Mouse (Mus musculus): ENCODE data around the gene Rnf24.

Rnf24 gene

DNA sequence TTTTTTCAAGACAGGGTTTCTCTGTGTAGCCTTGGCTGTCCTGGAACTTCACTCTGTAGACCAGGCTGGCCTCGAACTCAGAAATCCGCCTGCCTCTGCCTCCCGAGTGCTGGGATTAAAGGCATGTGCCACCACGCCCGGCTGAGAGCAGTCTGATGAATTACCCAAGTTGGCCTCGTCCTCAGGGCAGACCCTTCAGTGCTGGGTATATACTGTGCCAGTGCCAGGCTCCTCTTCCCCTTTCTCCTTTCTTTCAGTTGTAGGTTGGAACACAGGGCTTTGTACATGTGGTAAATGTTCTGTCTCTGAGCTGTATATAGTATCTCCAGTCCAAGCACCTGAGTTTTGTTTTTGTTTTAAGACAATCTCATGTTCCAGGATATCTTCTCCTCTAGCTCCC lies 88.7 kb downstream of the Rnf24 start:
- DNase-seq (ENCODE audit: low read depth, low spot score): no peak

- DNase-seq (ENCODE audit: low read depth, low spot score): peak; percentile 59
Measured at GRCm38 (mm10) chr2:131262680-131263670, 89.7 kb downstream of the Rnf24 start.

DNA sequence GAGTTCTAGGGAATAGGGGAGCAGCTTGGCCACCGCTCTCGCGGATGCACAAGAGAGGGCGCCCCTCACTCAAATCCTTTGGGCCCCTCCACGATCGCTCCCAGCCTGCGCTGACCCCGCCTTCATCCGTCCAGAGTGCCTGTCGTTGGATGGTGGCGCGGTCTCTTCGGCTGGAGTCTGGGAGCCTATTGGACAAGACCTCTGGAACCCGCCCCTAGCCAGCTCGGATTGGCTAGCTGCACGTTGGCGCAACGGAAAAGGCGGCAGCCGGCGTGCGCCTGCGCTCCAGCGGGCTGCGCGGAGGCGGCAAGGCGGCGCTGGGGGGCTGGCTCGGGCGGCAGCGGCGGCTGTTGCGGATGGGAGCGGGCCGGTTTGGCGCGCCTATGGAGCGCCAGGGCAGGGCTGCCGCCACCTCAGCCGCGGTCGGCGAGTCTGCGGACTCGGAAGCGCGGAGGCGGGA lies 90.4 kb downstream of the Rnf24 start, which contains the start of gene Pank2:
TSS of gene Pank2 (plus strand) at position 283 of the 460 bp plus-strand sequence.
- peak; percentile 98 for DNase-seq (ENCODE audit: low read depth, low spot score)

GRCm38 (mm10) chr2:131261481-131262212 lies 91.0 kb downstream of the Rnf24 start:
- no peak for DNase-seq (ENCODE audit: low read depth, low spot score)

GRCm38 (mm10) chr2:131260544-131261307 lies 92.0 kb downstream of the Rnf24 start:
- DNase-seq (ENCODE audit: low read depth, low spot score): no peak

- no peak for DNase-seq (ENCODE audit: low read depth, low spot score)
Measured at GRCm38 (mm10) chr2:131258693-131259092, 94.0 kb downstream of the Rnf24 start.

GRCm38 (mm10) chr2:131255738-131256137 lies 97.0 kb downstream of the Rnf24 start:
- DNase-seq (ENCODE audit: low read depth, low spot score): no peak

GRCm38 (mm10) chr2:131254329-131254713 lies 98.4 kb downstream of the Rnf24 start:
- DNase-seq (ENCODE audit: low read depth, low spot score): no peak

DNA sequence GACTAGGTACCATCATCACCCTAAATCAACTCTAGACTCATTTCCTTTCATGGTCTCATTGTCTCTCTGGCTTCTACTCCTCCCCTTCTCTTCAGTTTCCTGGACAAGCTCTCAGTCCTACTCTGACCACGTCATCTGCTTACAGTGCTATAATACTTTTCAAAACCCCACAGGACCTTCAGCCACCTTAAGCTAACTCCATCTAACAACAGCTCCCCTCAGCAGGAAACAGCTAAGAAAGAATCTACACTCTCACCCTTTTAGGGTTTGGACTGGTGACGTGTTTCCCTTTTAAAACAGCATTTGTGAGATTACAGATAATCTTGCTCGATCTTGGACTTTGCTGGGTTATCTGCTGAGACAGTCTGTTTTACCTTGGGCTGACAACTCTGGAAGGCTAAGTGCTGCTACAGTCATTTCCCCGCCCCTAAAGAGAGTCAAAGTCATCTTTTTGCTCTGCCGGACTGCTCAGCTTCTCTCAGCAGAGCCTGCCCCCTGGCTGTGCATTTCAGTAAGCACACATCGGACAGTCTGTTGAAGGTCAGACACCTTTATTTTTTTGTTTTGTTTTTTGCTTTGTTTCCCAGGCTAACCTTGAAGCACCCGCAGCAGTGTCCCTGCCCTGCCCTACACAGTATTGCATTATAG lies 98.9 kb downstream of the Rnf24 start:
- DNase-seq (ENCODE audit: low read depth, low spot score): peak; percentile 72

Measured in mesoderm, embryonic 11.5 days (tissue).